In the genomic region with DNA sequence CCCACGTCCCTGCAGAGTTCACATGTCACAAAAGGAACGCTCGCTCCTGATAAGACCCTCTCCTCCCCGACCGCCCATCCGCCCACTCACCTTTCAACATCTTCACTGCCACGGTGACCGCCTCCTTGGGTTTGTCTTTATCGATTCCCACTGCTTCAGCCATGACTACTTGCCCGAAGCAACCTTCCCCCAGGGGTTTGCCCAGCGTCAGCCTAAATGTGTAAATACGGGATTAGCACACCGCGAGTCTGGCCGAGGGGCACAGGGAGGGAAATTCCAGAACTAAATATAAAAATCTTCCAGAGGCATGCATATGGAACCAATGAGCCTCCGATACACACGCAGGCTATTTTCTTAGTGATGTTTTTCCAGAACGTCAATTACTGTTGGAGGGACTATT, we compare ENCODE assay signal across 10 mouse cellular contexts.
DNase-seq lines count a peak whose midpoint lies in the region; ATAC-seq and TF ChIP-seq lines count a peak whose summit lies in the region.
"Had no signal": no experiment of that assay in that cellular context is flagged by ENCODE, and none has a peak within 500 bp of the region (broad histone marks: within the 10 kb centered on the region; RNA-seq: fewer than 3 reads in every experiment).

No protein-coding gene starts in this region.

- H3K4me3 ChIP-seq in kidney, embryonic 16.5 days (ENCODE audit: low read length), result no peak overlapping the region
- H3K4me3 ChIP-seq in hindbrain, embryonic 11.5 days (ENCODE audit: low read depth, low read length), result no peak overlapping the region
- H3K4me3 ChIP-seq in liver, postnatal 0 days (ENCODE audit: low read depth, low read length), result no peak overlapping the region
- no peak overlapping the region for H3K4me3 ChIP-seq in stomach, embryonic 16.5 days (replicated peaks; ENCODE audit: low read length)

- no peak for TF ChIP-seq EP300 in liver, postnatal 0 days (IDR thresholded peaks at IDR 0.05; ENCODE audit: low read depth)

- no peaks in the 10 kb centered on the region for H3K27me3 ChIP-seq in kidney, embryonic 16.5 days (ENCODE audit: insufficient read depth, low read length)
- H3K27me3 ChIP-seq in hindbrain, embryonic 11.5 days (ENCODE audit: control insufficient read depth, insufficient read depth, low read length), result no peaks in the 10 kb centered on the region
- H3K27me3 ChIP-seq in liver, postnatal 0 days (ENCODE audit: insufficient read depth, low read length), result no peaks in the 10 kb centered on the region
- no peaks in the 10 kb centered on the region for H3K27me3 ChIP-seq in stomach, embryonic 16.5 days (ENCODE audit: control insufficient read depth, insufficient read depth, low read length)

- H3K27ac ChIP-seq in kidney, embryonic 16.5 days (ENCODE audit: low read length), result peak overlapping the region; percentile 0; the same call in 1 of the 2 replicates
- H3K27ac ChIP-seq in hindbrain, embryonic 11.5 days (ENCODE audit: low read depth, low read length), result no peak overlapping the region
- no peak overlapping the region for H3K27ac ChIP-seq in liver, postnatal 0 days (ENCODE audit: low read depth)
- H3K27ac ChIP-seq in stomach, embryonic 16.5 days (ENCODE audit: low read length), result peak overlapping the region; percentile 37; the same call in 1 of the 2 replicates

- H3K9me3 ChIP-seq in kidney, embryonic 16.5 days (ENCODE audit: low read length), result no peaks in the 10 kb centered on the region
- no peaks in the 10 kb centered on the region for H3K9me3 ChIP-seq in hindbrain, embryonic 11.5 days (ENCODE audit: control insufficient read depth, low read length)
- H3K9me3 ChIP-seq in liver, postnatal 0 days (ENCODE audit: low read length), result no peaks in the 10 kb centered on the region
- H3K9me3 ChIP-seq in stomach, embryonic 16.5 days (replicated peaks; ENCODE audit: control insufficient read depth, low read length), result no peaks in the 10 kb centered on the region

- H3K36me3 ChIP-seq in kidney, embryonic 16.5 days (ENCODE audit: insufficient read depth, low read length), result peaks cover 67% of the 10 kb centered on the region
- peaks cover 2% of the 10 kb centered on the region for H3K36me3 ChIP-seq in hindbrain, embryonic 11.5 days (ENCODE audit: control insufficient read depth, insufficient read depth, low read length)
- H3K36me3 ChIP-seq in liver, postnatal 0 days (replicated peaks; ENCODE audit: insufficient read depth, low read length), result no peaks in the 10 kb centered on the region; the same call in none of the 2 replicates
- peaks cover 33% of the 10 kb centered on the region for H3K36me3 ChIP-seq in stomach, embryonic 16.5 days (ENCODE audit: control insufficient read depth, insufficient read depth, low read length)

- H3K4me2 ChIP-seq in kidney, embryonic 16.5 days (replicated peaks; ENCODE audit: low read depth, low read length), result peak overlapping the region; percentile 16; the same call in 1 of the 2 replicates
- H3K4me2 ChIP-seq in hindbrain, embryonic 11.5 days (replicated peaks; ENCODE audit: low read depth, low read length), result no peak overlapping the region
- H3K4me2 ChIP-seq in liver, postnatal 0 days (ENCODE audit: low read depth, low read length), result peak overlapping the region; percentile 34; the same call in 1 of the 2 replicates
- H3K4me2 ChIP-seq in stomach, embryonic 16.5 days (ENCODE audit: low read depth, low read length), result peak overlapping the region; percentile 19; the same call in 1 of the 2 replicates

- ATAC-seq in kidney, embryonic 16.5 days (ENCODE audit: low FRiP score, low TSS enrichment), result no peak
- no peak for ATAC-seq in hindbrain, embryonic 11.5 days (ENCODE audit: low FRiP score)
- ATAC-seq in liver, postnatal 0 days, result no peak
- ATAC-seq in stomach, embryonic 16.5 days (ENCODE audit: insufficient read depth, low FRiP score), result no peak

- H3K9ac ChIP-seq in kidney, embryonic 16.5 days (replicated peaks; ENCODE audit: low read length), result no peak overlapping the region
- no peak overlapping the region for H3K9ac ChIP-seq in hindbrain, embryonic 11.5 days (ENCODE audit: low read depth, low read length)
- H3K9ac ChIP-seq in liver, postnatal 0 days (replicated peaks), result no peak overlapping the region
- H3K9ac ChIP-seq in stomach, embryonic 16.5 days (ENCODE audit: low read length), result no peak overlapping the region; the same call in 1 of the 2 replicates

- H3K4me1 ChIP-seq in kidney, embryonic 16.5 days (ENCODE audit: insufficient read depth, low read length), result peaks cover 7% of the 10 kb centered on the region
- no peaks in the 10 kb centered on the region for H3K4me1 ChIP-seq in hindbrain, embryonic 11.5 days (replicated peaks; ENCODE audit: control insufficient read depth, insufficient read depth, low read length)
- H3K4me1 ChIP-seq in liver, postnatal 0 days (ENCODE audit: insufficient read depth), result no peaks in the 10 kb centered on the region
- H3K4me1 ChIP-seq in stomach, embryonic 16.5 days (ENCODE audit: control insufficient read depth, insufficient read depth, low read length), result peaks cover 5% of the 10 kb centered on the region

- no peak for DNase-seq in kidney, postnatal 10 days
- DNase-seq in hindbrain, embryonic 11.5 days (ENCODE audit: low spot score), result peak; percentile 49
- DNase-seq in liver, postnatal 0 days, result no peak
- no peak for DNase-seq in adrenal gland, adult (ENCODE audit: inconsistent age in 2 of 2, low spot score in 1 of 2)
- no peak for DNase-seq in layer of hippocampus, adult 8-10 months (ENCODE audit: low spot score in 2 of 2)
- DNase-seq: adrenal gland, postnatal 36 days; cerebellum, postnatal 25 days; heart, adult 11 months had no signal

- WGBS in kidney, embryonic 16.5 days, result 19% methylated on average over 18 of the region's 18 CpGs
- 19% methylated on average over 18 of the region's 18 CpGs for WGBS in hindbrain, embryonic 11.5 days
- WGBS in liver, postnatal 0 days (ENCODE audit: insufficient replicate concordance), result 44% methylated on average over 18 of the region's 18 CpGs
- WGBS in stomach, embryonic 16.5 days, result 24% methylated on average over 18 of the region's 18 CpGs

- TF ChIP-seq CTCF in liver, postnatal 0 days (IDR thresholded peaks at IDR 0.05; ENCODE audit: low read depth), result no peak

Comparison
In these comparisons a context has a peak if more than half of its experiments do, and no peak if none do; other contexts are left out.
1. H3K27ac ChIP-seq: peak in kidney, embryonic 16.5 days (single experiment) and stomach, embryonic 16.5 days (single experiment); none in hindbrain, embryonic 11.5 days (single experiment) and liver, postnatal 0 days (single experiment).